Mouse (Mus musculus): ENCODE data around the gene Spag16. TPM values are rescaled to one million over a fixed set of nuclear protein-coding genes. Genes with fewer than 3 reads are reported as not detected.
"Not testable (repeated sequence)": the region's sequence is repeated elsewhere in the genome, so short reads cannot be mapped to it uniquely, and the experiment has no call there.

Spag16 gene
- polyA plus RNA-seq, 1 experiment from 2014 or later, result 1.9 TPM

- H3K4me2 ChIP-seq; H3K4me3 ChIP-seq; H3K9ac ChIP-seq; H3K4me1 ChIP-seq (replicated peaks); H3K36me3 ChIP-seq; H3K9me3 ChIP-seq; H3K27ac ChIP-seq (replicated peaks); H3K27me3 ChIP-seq; ATAC-seq (ENCODE audit: low FRiP score, low read depth): not testable (repeated sequence)
- WGBS, result 91% methylated on average over 4 of the region's 4 CpGs
These were observed 6.7 kb downstream of the Spag16 start for GRCm38 (mm10) chr1:69833476-69833875.

GRCm38 (mm10) chr1:69853436-69853835, 26.7 kb downstream of the Spag16 start:
- H3K4me2 ChIP-seq, result no peak overlapping the region
- no peak; the same call in 1 of the 2 replicates for ATAC-seq (ENCODE audit: low FRiP score, low read depth)
- no peak overlapping the region for H3K27ac ChIP-seq (replicated peaks)
- H3K9ac ChIP-seq, result no peak overlapping the region
- H3K4me3 ChIP-seq, result no peak overlapping the region
- H3K4me1 ChIP-seq (replicated peaks), result no peaks in the 10 kb centered on the region
- 72% methylated on average over 7 of the region's 7 CpGs for WGBS
- no peaks in the 10 kb centered on the region for H3K27me3 ChIP-seq
- no peaks in the 10 kb centered on the region for H3K36me3 ChIP-seq
- H3K9me3 ChIP-seq, result no peaks in the 10 kb centered on the region

DNA sequence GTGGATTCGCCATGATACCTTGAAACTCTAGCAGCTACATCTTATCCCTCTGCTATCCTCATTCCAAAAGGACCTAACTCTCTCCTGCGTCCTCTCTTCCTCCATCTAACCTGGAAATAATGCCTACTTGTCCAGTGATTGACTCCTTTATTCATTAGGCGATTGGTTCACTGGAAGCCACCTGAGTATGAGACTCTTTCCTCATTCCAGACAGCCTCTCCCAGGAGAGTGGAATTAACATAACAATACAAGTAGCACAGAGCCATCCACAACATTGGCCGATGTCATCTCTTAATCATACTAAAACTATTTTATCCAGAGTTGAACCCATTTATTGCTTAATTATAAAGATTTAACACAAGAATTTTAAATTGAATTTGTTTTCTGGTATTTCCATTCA, 41.0 kb downstream of the Spag16 start:
- no peak for ATAC-seq (ENCODE audit: low FRiP score, low read depth)
- 51% methylated on average over 4 of the region's 4 CpGs for WGBS

GRCm38 (mm10) chr1:69956606-69957005, 129.8 kb downstream of the Spag16 start:
- Histone ChIP-seq H3K36me3 (no peaks in the 10 kb centered on the region), H3K4me3 (no peak overlapping the region), H3K27ac (replicated peaks) (no peak overlapping the region), H3K27me3 (no peaks in the 10 kb centered on the region), H3K4me1 (replicated peaks) (no peaks in the 10 kb centered on the region), H3K9ac (no peak overlapping the region), H3K9me3 (no peaks in the 10 kb centered on the region), H3K4me2 (no peak overlapping the region)
- ATAC-seq (ENCODE audit: low FRiP score, low read depth), result no peak
- 38% methylated on average over 3 of the region's 3 CpGs for WGBS

More for the DNA sequence above, 41.0 kb downstream of the Spag16 start:
- Histone ChIP-seq H3K4me1 (replicated peaks) (no peaks in the 10 kb centered on the region), H3K9ac (no peak overlapping the region), H3K27ac (replicated peaks) (no peak overlapping the region), H3K4me3 (no peak overlapping the region), H3K4me2 (no peak overlapping the region), H3K36me3 (no peaks in the 10 kb centered on the region), H3K27me3 (no peaks in the 10 kb centered on the region), H3K9me3 (no peaks in the 10 kb centered on the region)

- Histone ChIP-seq H3K36me3 (no peaks in the 10 kb centered on the region), H3K4me3 (no peak overlapping the region), H3K9ac (no peak overlapping the region), H3K27me3 (no peaks in the 10 kb centered on the region), H3K27ac (replicated peaks) (no peak overlapping the region), H3K9me3 (no peaks in the 10 kb centered on the region), H3K4me1 (replicated peaks) (no peaks in the 10 kb centered on the region), H3K4me2 (no peak overlapping the region)
- ATAC-seq (ENCODE audit: low FRiP score, low read depth), result no peak
These were observed 170.1 kb downstream of the Spag16 start for GRCm38 (mm10) chr1:69996874-69997273.

GRCm38 (mm10) chr1:70012991-70013390, 186.2 kb downstream of the Spag16 start:
- no peak for ATAC-seq (ENCODE audit: low FRiP score, low read depth)
- Histone ChIP-seq H3K4me3 (no peak overlapping the region), H3K36me3 (no peaks in the 10 kb centered on the region), H3K4me1 (replicated peaks) (no peaks in the 10 kb centered on the region), H3K27ac (replicated peaks) (no peak overlapping the region), H3K27me3 (no peaks in the 10 kb centered on the region), H3K4me2 (no peak overlapping the region), H3K9ac (no peak overlapping the region), H3K9me3 (no peaks in the 10 kb centered on the region)
- WGBS, result 80% methylated on average over 3 of the region's 3 CpGs

GRCm38 (mm10) chr1:70037384-70037783, 210.6 kb downstream of the Spag16 start:
- Histone ChIP-seq H3K9ac (no peak overlapping the region), H3K4me3 (no peak overlapping the region), H3K36me3 (no peaks in the 10 kb centered on the region), H3K4me1 (replicated peaks) (no peaks in the 10 kb centered on the region), H3K9me3 (no peaks in the 10 kb centered on the region), H3K4me2 (no peak overlapping the region), H3K27me3 (no peaks in the 10 kb centered on the region), H3K27ac (replicated peaks) (no peak overlapping the region)
- WGBS, result 85% methylated on average over 3 of the region's 3 CpGs
- ATAC-seq (ENCODE audit: low FRiP score, low read depth), result no peak

DNA sequence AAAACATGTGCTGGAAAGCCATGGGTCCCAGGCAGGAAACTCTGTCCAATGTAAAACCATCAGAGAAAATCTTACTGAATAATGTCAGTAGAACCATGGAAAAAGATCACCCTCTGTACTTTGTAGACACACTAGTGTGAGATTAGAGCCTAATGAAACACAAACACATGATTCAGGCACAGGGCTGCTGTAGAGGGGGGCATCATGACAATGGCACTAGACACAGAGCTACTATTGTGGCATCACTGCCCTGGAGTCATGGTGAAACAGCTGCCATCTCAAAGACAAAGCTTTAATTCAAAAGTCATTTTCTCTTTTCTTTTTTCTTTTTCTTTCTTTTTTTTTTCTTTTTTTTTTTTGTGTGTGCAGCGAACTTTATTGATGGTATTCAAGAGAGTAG, 240.6 kb downstream of the Spag16 start:
- H3K36me3 ChIP-seq, result no peaks in the 10 kb centered on the region
- H3K9me3 ChIP-seq, result no peaks in the 10 kb centered on the region
- no peaks in the 10 kb centered on the region for H3K27me3 ChIP-seq
- H3K9ac ChIP-seq, result no peak overlapping the region
- no peaks in the 10 kb centered on the region for H3K4me1 ChIP-seq (replicated peaks)
- H3K27ac ChIP-seq (replicated peaks), result no peak overlapping the region
- H3K4me2 ChIP-seq, result no peak overlapping the region
- whole genome bisulfite sequencing, result 38% methylated on average over 1 of the region's 1 CpGs
- ATAC-seq (ENCODE audit: low FRiP score, low read depth), result no peak
- no peak overlapping the region for H3K4me3 ChIP-seq

DNA sequence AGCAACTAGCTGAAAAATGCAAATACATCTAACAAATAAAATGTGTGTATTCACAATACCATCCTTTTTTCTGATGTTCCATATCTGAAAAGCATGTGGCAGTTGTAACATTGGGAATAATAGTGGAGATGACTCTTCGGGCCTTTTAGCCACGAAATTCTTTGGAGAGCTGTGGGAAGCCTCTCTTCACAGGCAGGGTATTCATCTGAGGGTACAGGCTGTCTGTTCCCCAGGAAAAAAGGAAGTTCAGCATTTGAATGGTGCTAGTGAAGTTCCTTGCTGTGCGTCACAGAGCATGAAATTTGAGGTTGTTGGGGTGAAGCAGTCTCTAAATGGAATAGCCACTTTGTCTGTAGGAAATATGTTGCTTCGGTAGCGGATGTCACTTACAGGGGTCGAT, 246.7 kb downstream of the Spag16 start:
- no peak for ATAC-seq (ENCODE audit: low FRiP score, low read depth)
- Histone ChIP-seq H3K27ac (replicated peaks) (no peak overlapping the region), H3K27me3 (no peaks in the 10 kb centered on the region), H3K4me2 (no peak overlapping the region), H3K4me3 (no peak overlapping the region), H3K9ac (no peak overlapping the region), H3K36me3 (no peaks in the 10 kb centered on the region), H3K9me3 (no peaks in the 10 kb centered on the region), H3K4me1 (replicated peaks) (no peaks in the 10 kb centered on the region)
- 18% methylated on average over 6 of the region's 6 CpGs for WGBS

GRCm38 (mm10) chr1:70078806-70079205, 252.0 kb downstream of the Spag16 start:
- Histone ChIP-seq H3K27ac (replicated peaks) (no peak overlapping the region), H3K9me3 (no peaks in the 10 kb centered on the region), H3K4me3 (no peak overlapping the region), H3K36me3 (no peaks in the 10 kb centered on the region), H3K4me1 (replicated peaks) (no peaks in the 10 kb centered on the region), H3K27me3 (no peaks in the 10 kb centered on the region), H3K9ac (no peak overlapping the region), H3K4me2 (no peak overlapping the region)
- ATAC-seq (ENCODE audit: low FRiP score, low read depth), result no peak
- WGBS, result 75% methylated on average over 6 of the region's 6 CpGs

DNA sequence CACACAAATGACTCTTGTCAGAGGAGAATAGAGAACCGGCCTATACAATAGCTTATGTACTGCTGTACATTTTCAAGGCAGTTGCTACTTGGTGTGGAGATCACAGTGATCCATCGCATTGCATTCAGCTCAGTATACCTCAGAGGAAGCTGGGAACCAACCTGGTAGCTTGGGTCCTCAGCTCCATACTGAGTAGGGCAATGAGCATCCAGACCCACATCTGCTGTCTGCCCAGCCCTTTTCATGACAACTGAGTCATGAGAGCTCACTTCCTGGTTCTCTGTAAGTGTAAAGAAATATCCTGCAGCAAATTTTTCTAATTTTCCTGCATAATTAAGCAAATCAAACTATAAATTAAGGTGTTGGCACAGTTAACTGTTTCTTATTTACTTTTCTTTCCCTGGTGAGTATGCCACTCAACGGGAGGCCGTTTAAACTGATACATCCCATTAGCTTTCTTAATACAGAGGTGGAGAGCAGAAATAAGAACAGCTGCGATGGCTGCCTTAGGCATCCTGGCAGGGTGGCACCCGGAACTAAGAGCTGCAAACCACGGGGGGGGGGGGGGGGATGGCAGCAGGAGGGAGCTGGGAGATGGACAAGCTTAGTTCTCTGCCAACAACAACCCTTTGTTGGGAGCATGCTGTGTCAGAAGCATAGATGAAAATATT, 255.6 kb downstream of the Spag16 start:
- no peaks in the 10 kb centered on the region for H3K9me3 ChIP-seq
- H3K9ac ChIP-seq, result no peak overlapping the region
- H3K27ac ChIP-seq (replicated peaks), result no peak overlapping the region
- no peaks in the 10 kb centered on the region for H3K4me1 ChIP-seq (replicated peaks)
- H3K4me2 ChIP-seq, result no peak overlapping the region
- no peak overlapping the region for H3K4me3 ChIP-seq
- WGBS, result 30% methylated on average over 7 of the region's 7 CpGs
- no peaks in the 10 kb centered on the region for H3K27me3 ChIP-seq
- no peak for ATAC-seq (ENCODE audit: low FRiP score, low read depth)
- no peaks in the 10 kb centered on the region for H3K36me3 ChIP-seq

DNA sequence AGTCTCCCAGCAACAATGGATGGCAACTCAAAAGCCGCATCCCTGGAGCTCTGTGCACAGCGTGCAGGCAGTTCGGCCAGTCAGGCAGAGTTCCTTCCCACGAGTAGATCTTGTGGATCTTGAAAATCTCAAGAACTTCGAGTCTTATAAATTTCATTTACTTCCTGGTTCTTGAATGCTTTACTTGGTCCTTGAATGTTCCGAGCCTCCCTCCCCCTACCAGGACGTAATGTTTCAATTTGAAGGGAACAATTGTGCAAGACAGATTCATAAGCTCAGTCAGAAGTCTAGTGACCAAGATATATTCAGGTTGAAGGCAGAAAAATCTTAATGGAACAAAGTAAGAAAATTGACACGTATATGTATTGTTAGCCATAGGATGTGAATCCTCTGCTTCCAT, 277.9 kb downstream of the Spag16 start:
- Histone ChIP-seq H3K4me1 (replicated peaks) (no peaks in the 10 kb centered on the region), H3K27ac (replicated peaks) (no peak overlapping the region), H3K9me3 (no peaks in the 10 kb centered on the region), H3K4me2 (no peak overlapping the region), H3K36me3 (no peaks in the 10 kb centered on the region), H3K27me3 (no peaks in the 10 kb centered on the region), H3K4me3 (no peak overlapping the region), H3K9ac (no peak overlapping the region)
- no peak for ATAC-seq (ENCODE audit: low FRiP score, low read depth)
- WGBS, result 88% methylated on average over 8 of the region's 8 CpGs

Data from hindbrain, embryonic 15.5 days (tissue).